Mouse (Mus musculus) activated CD4-positive, CD25-positive, alpha-beta regulatory T cell, adult 4 months (primary cell): ENCODE measurements around the gene Traip. TPM values are rescaled to one million over a fixed set of nuclear protein-coding genes. Genes with fewer than 3 reads are reported as not detected.
A peak's percentile ranks its signal among the peaks of the same experiment; 100 is the strongest.

Experiments
- ATAC-seq: one replicate; pipeline ENCODE4 v1.8.0; 2017
- polyA plus RNA-seq, 2 experiments: library from polyadenylated mRNA; unstranded; fragments of 100-300 nt; shearing (Covaris generic); gene quantifications; one replicate each; pipeline ENCODE4 v1.2.1; 2017

Gene Traip
- polyA plus RNA-seq, 2 experiments from 2014 or later = 5.0 to 8.2 TPM

GRCm38 (mm10) chr9:107935374-107935773 is 14.6 kb upstream of the Traip start, which contains the start of gene Camkv:
Gene Camkv (plus strand): TSS chr9:107935674.
- ATAC-seq = no peak

- ATAC-seq = no peak
Measured at GRCm38 (mm10) chr9:107935790-107936214, 14.1 kb upstream of the Traip start.

- ATAC-seq = no peak
Measured at GRCm38 (mm10) chr9:107936215-107936822, 13.6 kb upstream of the Traip start.

- ATAC-seq = no peak
Measured at GRCm38 (mm10) chr9:107936831-107937230, 13.1 kb upstream of the Traip start.

- ATAC-seq = no peak
Measured at GRCm38 (mm10) chr9:107947241-107948194, 2.4 kb upstream of the Traip start.

GRCm38 (mm10) chr9:107949184-107949921 is 583 bp upstream of the Traip start:
- no peak for ATAC-seq

GRCm38 (mm10) chr9:107950460-107951355 is 772 bp downstream of the Traip start:
- ATAC-seq = peak; percentile 95

GRCm38 (mm10) chr9:107955613-107956289 is 5.8 kb downstream of the Traip start:
- no peak for ATAC-seq

- no peak for ATAC-seq
Measured at GRCm38 (mm10) chr9:107957141-107957540, 7.2 kb downstream of the Traip start.

GRCm38 (mm10) chr9:107959896-107960295 is 10.0 kb downstream of the Traip start:
- no peak for ATAC-seq

- no peak for ATAC-seq
Measured at GRCm38 (mm10) chr9:107960928-107961327, 11.0 kb downstream of the Traip start.

- ATAC-seq = no peak
Measured at GRCm38 (mm10) chr9:107961351-107961762, 11.4 kb downstream of the Traip start.

- ATAC-seq = no peak
Measured at GRCm38 (mm10) chr9:107961881-107962280, 11.9 kb downstream of the Traip start.

GRCm38 (mm10) chr9:107962916-107963315 is 13.0 kb downstream of the Traip start:
- ATAC-seq = no peak

- ATAC-seq = peak; percentile 57
Measured at GRCm38 (mm10) chr9:107963700-107964099, 13.8 kb downstream of the Traip start.

- no peak for ATAC-seq
Measured at GRCm38 (mm10) chr9:107964681-107965080, 14.7 kb downstream of the Traip start.

- no peak for ATAC-seq
Measured at GRCm38 (mm10) chr9:107966676-107967075, 16.7 kb downstream of the Traip start.

GRCm38 (mm10) chr9:107967437-107967836 is 17.5 kb downstream of the Traip start:
- ATAC-seq = no peak

GRCm38 (mm10) chr9:107968531-107968930 is 18.6 kb downstream of the Traip start:
- no peak for ATAC-seq

GRCm38 (mm10) chr9:107970311-107970710 is 20.4 kb downstream of the Traip start:
- no peak for ATAC-seq
